Mouse (Mus musculus) lung, adult 2 months (tissue): Measurements from ENCODE around the gene Casp3.

ENCODE experiments used
- CTCF ChIP-seq: fragments of 200-500 bp; IDR thresholded peaks from 2 replicates; pipeline ENCODE4 v1.5.1; 2011; ENCODE audit warnings: mild to moderate bottlenecking, low read length, control low read depth; ENCODE audit not compliant: insufficient read depth
- POLR2A ChIP-seq: fragments of 200-500 bp; IDR thresholded peaks from 2 replicates; pipeline ENCODE4 v1.6.1; 2011; ENCODE audit warnings: low read depth, mild to moderate bottlenecking, control low read depth, low read length, borderline replicate concordance; ENCODE audit errors: extremely low read depth

DNA sequence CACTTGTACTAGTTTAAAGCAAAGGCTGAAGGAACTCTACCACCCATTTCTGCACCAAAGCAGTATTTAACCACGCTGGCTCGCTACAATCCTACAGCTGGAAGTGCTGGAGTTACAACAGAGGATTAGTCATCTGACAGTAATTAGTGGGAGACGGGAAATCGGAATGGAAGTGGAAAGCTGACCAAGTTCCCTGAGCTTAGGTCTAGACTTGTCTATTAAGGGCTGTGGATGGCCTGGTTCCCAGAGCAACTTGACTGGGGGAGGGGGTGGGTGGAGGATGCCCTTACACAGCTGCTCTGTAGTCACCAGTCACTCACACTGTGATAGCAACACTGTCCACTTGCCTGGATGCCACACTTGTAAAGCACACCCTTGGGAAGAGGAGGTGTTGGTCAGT, 3.7 kb upstream of the Casp3 start:
- no peak for TF ChIP-seq CTCF
- no peak for TF ChIP-seq POLR2A
